Mouse (Mus musculus) liver, postnatal 0 days (tissue): ENCODE data around the gene 4930438A08Rik. TPM values are rescaled to one million over a fixed set of nuclear protein-coding genes. Genes with fewer than 3 reads are reported as not detected.

ENCODE experiments used
- ATAC-seq: fragments of 200-750 bp; cut with Nextera tagmentation; 2 replicates; pipeline ENCODE4 v1.8.0; 2017; ENCODE audit warnings: mild to moderate bottlenecking, moderate library complexity
- DNase-seq: peaks from one replicate; pipeline ENCODE4 v3.0.0-alpha.2; 2016
- H3K27ac ChIP-seq: fragments of 300-500 bp; sonication (generic); 2 replicates; pipeline ENCODE4 v1.5.1; 2014; ENCODE audit warnings: antibody characterized with exemption, moderate library complexity, mild to moderate bottlenecking, low read depth
- H3K27me3 ChIP-seq: fragments of 300-500 bp; sonication (generic); 2 replicates; pipeline ENCODE4 v1.6.1; 2014; ENCODE audit warnings: low read length, control low read depth, mixed read lengths; ENCODE audit not compliant: insufficient read depth
- H3K36me3 ChIP-seq: fragments of 300-500 bp; sonication (generic); replicated peaks from 2 replicates; pipeline ENCODE4 v1.6.1; 2014; ENCODE audit warnings: mild to moderate bottlenecking, control low read depth, low read length, moderate library complexity, mixed read lengths; ENCODE audit not compliant: insufficient read depth
- H3K4me1 ChIP-seq: fragments of 300-500 bp; sonication (generic); 2 replicates; pipeline ENCODE4 v1.6.1; 2014; ENCODE audit warnings: antibody characterized with exemption, mild to moderate bottlenecking, control low read depth; ENCODE audit not compliant: insufficient read depth
- H3K4me2 ChIP-seq: fragments of 300-500 bp; sonication (generic); 2 replicates; pipeline ENCODE4 v1.6.1; 2014; ENCODE audit warnings: low read depth, mild to moderate bottlenecking, low read length, moderate library complexity, mixed read lengths
- H3K4me3 ChIP-seq: fragments of 300-500 bp; sonication (generic); 2 replicates; pipeline ENCODE4 v1.5.1; 2014; ENCODE audit warnings: low read depth, low read length
- H3K9ac ChIP-seq: fragments of 300-500 bp; sonication (generic); replicated peaks from 2 replicates; pipeline ENCODE4 v1.6.1; 2014; ENCODE audit warnings: mild to moderate bottlenecking, moderate library complexity
- H3K9me3 ChIP-seq: fragments of 300-500 bp; sonication (generic); 2 replicates; pipeline ENCODE4 v1.6.1; 2016; ENCODE audit warnings: mild to moderate bottlenecking, control low read depth, low read length, mixed read lengths
- CTCF ChIP-seq: sonication (generic); IDR thresholded peaks from 2 replicates; pipeline ENCODE4 v1.5.1; 2016; ENCODE audit warnings: antibody characterized with exemption, low read depth
- EP300 ChIP-seq: IDR thresholded peaks from 2 replicates; pipeline ENCODE4 v1.6.1; 2016; ENCODE audit warnings: antibody characterized with exemption, low read depth, mild to moderate bottlenecking
- WGBS: fragments of 180-500 bp; shearing (Covaris S2); extraction: QIAGEN DNeasy Blood & Tissue Kit; methylation state at CpG from one replicate; pipeline ENCODE4 v1.1.7; 2014; ENCODE audit not compliant: insufficient replicate concordance; 5-methylcytosine and 5-hydroxymethylcytosine counted together
- polyA plus RNA-seq: library from polyadenylated mRNA; unstranded; fragments of >200 nt; fragmentation: Nextera tagmentation; extraction: Ambion mirVana; gene quantifications from 2 replicates; pipeline ENCODE4 v1.2.1, GENCODE M21; 2015

The 4930438A08Rik gene
- polyA plus RNA-seq, 1 experiment from 2014 or later, result 7.0 TPM

GRCm38 (mm10) chr11:58275756-58276155 lies 1.2 kb downstream of the 4930438A08Rik start:
- peak overlapping the region; percentile 15; the same call in 1 of the 2 replicates for H3K4me2 ChIP-seq
- H3K27ac ChIP-seq, result no peak overlapping the region
- 15% methylated on average over 4 of the region's 4 CpGs for WGBS
- peaks cover 5% of the 10 kb centered on the region for H3K4me1 ChIP-seq
- H3K9ac ChIP-seq, result no peak overlapping the region
- no peak for ATAC-seq
- no peak for DNase-seq
- no peaks in the 10 kb centered on the region for H3K27me3 ChIP-seq
- TF ChIP-seq CTCF, result no peak
- no peak for TF ChIP-seq EP300
- H3K9me3 ChIP-seq, result no peaks in the 10 kb centered on the region
- H3K4me3 ChIP-seq, result peak overlapping the region; percentile 8
- H3K36me3 ChIP-seq, result no peaks in the 10 kb centered on the region

GRCm38 (mm10) chr11:58281970-58282496 lies 7.4 kb downstream of the 4930438A08Rik start:
- WGBS, result 69% methylated on average over 13 of the region's 13 CpGs
- no peaks in the 10 kb centered on the region for H3K36me3 ChIP-seq
- no peak for DNase-seq

GRCm38 (mm10) chr11:58282518-58282917 lies 7.9 kb downstream of the 4930438A08Rik start:
- no peak overlapping the region for H3K4me3 ChIP-seq
- H3K9me3 ChIP-seq, result no peaks in the 10 kb centered on the region
- no peaks in the 10 kb centered on the region for H3K4me1 ChIP-seq
- H3K9ac ChIP-seq, result no peak overlapping the region
- TF ChIP-seq CTCF (no peak), EP300 (no peak)
- ATAC-seq (no peak), DNase-seq (no peak)
- no peak overlapping the region for H3K4me2 ChIP-seq
- no peak overlapping the region for H3K27ac ChIP-seq
- no peaks in the 10 kb centered on the region for H3K27me3 ChIP-seq
- 59% methylated on average over 5 of the region's 5 CpGs for WGBS
- H3K36me3 ChIP-seq, result no peaks in the 10 kb centered on the region

More at GRCm38 (mm10) chr11:58281970-58282496, 7.4 kb downstream of the 4930438A08Rik start:
- ATAC-seq, result no peak
- no peaks in the 10 kb centered on the region for H3K4me1 ChIP-seq
- TF ChIP-seq CTCF (no peak), EP300 (no peak)
- no peaks in the 10 kb centered on the region for H3K27me3 ChIP-seq
- no peak overlapping the region for H3K27ac ChIP-seq
- H3K4me3 ChIP-seq, result no peak overlapping the region
- 0 out of 2 replicates have a peak overlapping the region, but pooled peaks have one; percentile 26 for H3K4me2 ChIP-seq
- no peaks in the 10 kb centered on the region for H3K9me3 ChIP-seq
- H3K9ac ChIP-seq, result no peak overlapping the region

- Histone ChIP-seq H3K9me3 (no peaks in the 10 kb centered on the region), H3K4me3 (no peak overlapping the region), H3K4me2 (no peak overlapping the region), H3K27ac (no peak overlapping the region), H3K9ac (no peak overlapping the region; the same call in 1 of the 2 replicates), H3K27me3 (no peaks in the 10 kb centered on the region), H3K4me1 (no peaks in the 10 kb centered on the region), H3K36me3 (no peaks in the 10 kb centered on the region)
- WGBS, result 37% methylated on average over 9 of the region's 9 CpGs
- no peak for DNase-seq
- no peak for ATAC-seq
- TF ChIP-seq CTCF, result no peak
- no peak for TF ChIP-seq EP300
Observed at GRCm38 (mm10) chr11:58289992-58290682, 15.5 kb downstream of the 4930438A08Rik start.

GRCm38 (mm10) chr11:58290812-58291211 lies 16.2 kb downstream of the 4930438A08Rik start:
- no peak overlapping the region for H3K27ac ChIP-seq
- 74% methylated on average over 4 of the region's 4 CpGs for WGBS
- H3K27me3 ChIP-seq, result no peaks in the 10 kb centered on the region
- TF ChIP-seq EP300, result no peak
- no peak for TF ChIP-seq CTCF
- no peak overlapping the region for H3K9ac ChIP-seq
- no peaks in the 10 kb centered on the region for H3K4me1 ChIP-seq
- no peak overlapping the region for H3K4me3 ChIP-seq
- no peak for DNase-seq
- no peaks in the 10 kb centered on the region for H3K36me3 ChIP-seq
- H3K4me2 ChIP-seq, result no peak overlapping the region
- no peaks in the 10 kb centered on the region for H3K9me3 ChIP-seq
- no peak for ATAC-seq

GRCm38 (mm10) chr11:58292791-58293190 lies 18.2 kb downstream of the 4930438A08Rik start:
- H3K27me3 ChIP-seq, result no peaks in the 10 kb centered on the region
- H3K9ac ChIP-seq, result no peak overlapping the region
- H3K4me2 ChIP-seq, result no peak overlapping the region
- no peaks in the 10 kb centered on the region for H3K4me1 ChIP-seq
- no peak overlapping the region for H3K27ac ChIP-seq
- 51% methylated on average over 4 of the region's 4 CpGs for WGBS
- no peak for ATAC-seq
- no peak overlapping the region for H3K4me3 ChIP-seq
- no peaks in the 10 kb centered on the region for H3K36me3 ChIP-seq
- H3K9me3 ChIP-seq, result no peaks in the 10 kb centered on the region
- no peak for DNase-seq
- TF ChIP-seq CTCF, result no peak
- no peak for TF ChIP-seq EP300
